Mouse (Mus musculus): ENCODE measurements around the gene Mrpl9.

DNA sequence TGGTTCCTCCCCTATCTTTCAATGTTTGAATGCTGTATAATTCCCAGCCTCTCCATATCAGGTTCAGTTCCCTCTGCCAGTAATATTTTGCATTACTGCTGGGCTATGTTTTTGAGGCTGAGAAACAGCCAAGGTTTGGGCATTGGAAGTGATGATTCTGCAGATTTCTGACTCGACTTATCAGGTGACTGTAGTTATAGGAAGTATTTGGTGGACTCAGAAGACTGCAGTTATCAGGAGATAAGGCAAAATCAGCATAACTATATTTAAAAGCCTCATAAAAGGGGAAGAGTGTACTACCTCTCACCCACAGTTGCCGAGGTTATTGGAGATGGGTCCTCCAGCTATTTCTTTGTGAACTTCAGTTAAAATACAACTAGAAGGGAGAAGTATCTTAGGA, 12.1 kb upstream of the Mrpl9 start:
- TF ChIP-seq POLR2A (IDR thresholded peaks at IDR 0.05; ENCODE audit: control insufficient read depth, low read depth, low read length) (no peak), CTCF (IDR thresholded peaks at IDR 0.05; ENCODE audit: control insufficient read depth, insufficient read depth, insufficient replicate concordance, low read depth, low read length) (no peak)

All from testis, adult 2 months (tissue).